In the genomic region with DNA sequence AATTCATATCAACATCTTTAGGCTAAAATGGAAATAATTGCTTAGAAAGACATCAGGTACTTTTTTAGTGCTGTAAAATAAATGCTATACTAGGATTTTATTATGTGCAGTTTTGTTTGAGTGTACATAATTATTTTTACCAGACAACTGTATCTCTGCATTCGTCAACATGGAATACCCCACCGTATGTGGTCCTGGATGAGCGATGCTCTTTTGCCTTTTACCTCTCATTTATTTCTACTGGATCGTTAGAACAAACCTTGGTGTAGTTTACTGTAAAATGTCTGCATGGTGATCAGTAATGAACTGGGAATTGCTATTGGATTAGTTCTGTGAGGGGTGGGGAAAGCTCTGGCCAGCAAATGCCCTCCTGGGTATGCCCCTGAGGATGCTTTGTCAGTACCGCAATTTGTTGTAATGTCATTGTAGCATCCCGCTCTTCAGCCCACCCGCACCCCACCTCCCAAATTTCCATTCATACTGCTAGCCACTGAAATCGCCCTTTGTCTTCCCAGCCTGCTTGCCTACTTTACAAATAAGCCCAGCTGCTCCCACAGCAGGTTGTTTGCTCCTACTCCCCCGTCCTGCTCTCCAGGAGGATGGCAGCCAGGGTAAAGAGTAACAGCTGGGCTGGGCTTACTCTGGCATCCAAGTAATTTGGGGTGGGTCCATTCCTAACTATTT, we compare ENCODE assay signal across 10 mouse cellular contexts. TPM values are rescaled to one million over a fixed set of nuclear protein-coding genes. Genes with fewer than 3 reads are reported as not detected.
A peak's percentile ranks its signal among the peaks of the same experiment; 100 is the strongest.
DNase-seq lines count a peak whose midpoint lies in the region; ATAC-seq and TF ChIP-seq lines count a peak whose summit lies in the region.
"Had no signal": no experiment of that assay in that cellular context is flagged by ENCODE, and none has a peak within 500 bp of the region (broad histone marks: within the 10 kb centered on the region; RNA-seq: fewer than 3 reads in every experiment).

No protein-coding gene starts in this region.

- 15% methylated on average over 9 of the region's 9 CpGs for WGBS in forebrain, postnatal 0 days
- WGBS in midbrain, embryonic 14.5 days, result 15% methylated on average over 9 of the region's 9 CpGs

- TF ChIP-seq CTCF in forebrain, postnatal 0 days (IDR thresholded peaks at IDR 0.05; ENCODE audit: low read depth), result no peak

- H3K9me3 ChIP-seq in forebrain, postnatal 0 days (ENCODE audit: low read length), result no peaks in the 10 kb centered on the region
- H3K9me3 ChIP-seq in midbrain, embryonic 14.5 days (ENCODE audit: control insufficient read depth, low read length), result no peaks in the 10 kb centered on the region
- H3K9me3 ChIP-seq: embryonic facial prominence, embryonic 13.5 days; liver, embryonic 15.5 days had no signal

- ATAC-seq in forebrain, postnatal 0 days, result peak; percentile 81
- ATAC-seq in midbrain, embryonic 14.5 days (ENCODE audit: low FRiP score, low TSS enrichment), result peak; percentile 77
- ATAC-seq in activated CD4-positive, CD25-positive, alpha-beta regulatory T cell, adult 4 months, result no peak

- H3K36me3 ChIP-seq in forebrain, postnatal 0 days (ENCODE audit: insufficient read depth), result no peaks in the 10 kb centered on the region
- H3K36me3 ChIP-seq in midbrain, embryonic 14.5 days (ENCODE audit: control insufficient read depth, insufficient read depth, low read length), result no peaks in the 10 kb centered on the region
- H3K36me3 ChIP-seq: embryonic facial prominence, embryonic 13.5 days; liver, embryonic 15.5 days had no signal

- no peaks in the 10 kb centered on the region for H3K27me3 ChIP-seq in forebrain, postnatal 0 days (ENCODE audit: insufficient read depth, low read length)
- no peaks in the 10 kb centered on the region for H3K27me3 ChIP-seq in midbrain, embryonic 14.5 days (ENCODE audit: control insufficient read depth, insufficient read depth, low read length)
- H3K27me3 ChIP-seq: embryonic facial prominence, embryonic 13.5 days; liver, embryonic 15.5 days had no signal

- no peak overlapping the region for H3K9ac ChIP-seq in forebrain, postnatal 0 days
- peak overlapping the region; percentile 39; the same call in 1 of the 2 replicates for H3K9ac ChIP-seq in midbrain, embryonic 14.5 days (replicated peaks; ENCODE audit: low read length)
- H3K9ac ChIP-seq: embryonic facial prominence, embryonic 13.5 days; liver, embryonic 15.5 days had no signal

- DNase-seq in ES-CJ7 (ENCODE audit: low read depth, low spot score) (peak; percentile 27), ZHBTc4 (ENCODE audit: low read depth, low spot score) (peak; percentile 31)
- DNase-seq in forebrain, postnatal 0 days, result no peak
- peak; percentile 66 for DNase-seq in midbrain, embryonic 14.5 days
- DNase-seq in thymus, postnatal 14 days, result no peak
- no peak for DNase-seq in adrenal gland, postnatal 36 days
- DNase-seq: layer of hippocampus, postnatal 36 days had no signal

- peak overlapping the region; percentile 28 for H3K4me2 ChIP-seq in forebrain, postnatal 0 days (ENCODE audit: low read depth)
- H3K4me2 ChIP-seq in midbrain, embryonic 14.5 days (ENCODE audit: low read length), result peak overlapping the region; percentile 48
- H3K4me2 ChIP-seq: embryonic facial prominence, embryonic 13.5 days; liver, embryonic 15.5 days had no signal

- no peak overlapping the region for H3K4me3 ChIP-seq in forebrain, postnatal 0 days (ENCODE audit: low read depth, low read length)
- peak overlapping the region; percentile 19 for H3K4me3 ChIP-seq in midbrain, embryonic 14.5 days (replicated peaks; ENCODE audit: low read depth, low read length)
- H3K4me3 ChIP-seq: embryonic facial prominence, embryonic 13.5 days; liver, embryonic 15.5 days had no signal

- H3K4me1 ChIP-seq in forebrain, postnatal 0 days (ENCODE audit: insufficient read depth), result 0 out of 2 replicates have a peak, but pooled peaks cover 3% of the 10 kb centered on the region
- peaks cover 12% of the 10 kb centered on the region for H3K4me1 ChIP-seq in midbrain, embryonic 14.5 days (ENCODE audit: control insufficient read depth, insufficient read depth, low read length)
- H3K4me1 ChIP-seq: liver, embryonic 15.5 days had no signal

- H3K27ac ChIP-seq in forebrain, postnatal 0 days (ENCODE audit: low read depth, low read length), result no peak overlapping the region
- H3K27ac ChIP-seq in midbrain, embryonic 14.5 days (replicated peaks; ENCODE audit: low read depth, low read length), result peak overlapping the region; percentile 33; the same call in 1 of the 2 replicates
- H3K27ac ChIP-seq: embryonic facial prominence, embryonic 13.5 days; liver, embryonic 15.5 days had no signal

RNA-seq across cellular contexts. Expression of a gene that starts 13.9 kb away (rescaled TPM):
- total RNA-seq in forebrain, postnatal 0 days (2014; rRNA removed), result 3.9 and 4.6 TPM in 2 replicates
- polyA plus RNA-seq in forebrain, postnatal 0 days (2015; fragmentation: Nextera tagmentation; extraction: Ambion mirVana), result 2.3 and 3.9 TPM in 2 replicates
- 2.4 and 3.1 TPM in 2 replicates for polyA plus RNA-seq in midbrain, embryonic 14.5 days (2014; fragmentation: Nextera tagmentation; extraction: Ambion mirVana)
- total RNA-seq in adrenal gland, postnatal 36 days (2021), result under 1 TPM; 0.49 to 0.56 TPM
- polyA plus RNA-seq in activated CD4-positive, CD25-positive, alpha-beta regulatory T cell, adult 4 months (2017; shearing (Covaris generic)), result under 1 TPM in 1 of 2 experiments, not detected in 1; 0.21 TPM

Comparison
In these comparisons a context has a peak if more than half of its experiments do, and no peak if none do; other contexts are left out.
1. DNase-seq: peak in ES-CJ7 (single experiment), ZHBTc4 (single experiment) and midbrain, embryonic 14.5 days (single experiment); none in forebrain, postnatal 0 days (single experiment), thymus, postnatal 14 days (single experiment) and adrenal gland, postnatal 36 days (0 of 2).